ENCODE assay signal across 8 mouse cellular contexts in the genomic region with DNA sequence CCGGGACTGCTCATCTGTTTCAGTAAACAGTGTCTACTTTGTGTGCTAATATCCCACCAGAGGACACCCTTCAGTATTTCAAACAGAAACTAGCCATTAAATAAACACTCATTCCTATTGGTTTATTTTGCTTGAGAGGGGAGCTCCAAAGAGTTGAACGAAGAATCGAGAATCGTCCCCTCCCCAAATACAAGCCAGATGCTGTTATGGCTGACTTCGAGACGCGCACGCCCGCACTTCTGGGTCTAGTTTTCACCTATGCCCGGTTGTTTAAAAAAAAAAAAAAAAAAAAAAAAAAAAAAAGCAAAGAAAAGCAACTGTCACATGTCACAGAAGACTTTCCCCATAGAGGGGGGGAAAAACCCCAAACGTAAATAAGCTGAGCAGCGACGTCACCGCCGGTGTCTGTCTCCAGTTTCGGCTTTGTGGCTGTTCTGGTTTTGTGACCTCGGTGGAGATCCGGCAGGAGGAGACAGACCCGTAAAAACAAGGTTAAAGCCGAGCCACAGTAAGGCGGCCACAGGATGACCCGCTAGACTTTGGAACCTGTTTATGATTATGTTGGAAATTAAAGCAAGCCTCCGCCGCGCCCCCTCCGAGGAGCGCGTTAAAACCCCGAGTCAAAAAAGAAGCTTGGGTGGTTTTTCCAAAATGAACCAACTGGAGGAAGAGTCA. TPM values are rescaled to one million over a fixed set of nuclear protein-coding genes. Genes with fewer than 3 reads are reported as not detected.
DNase-seq lines count a peak whose midpoint lies in the region; ATAC-seq lines count a peak whose summit lies in the region.

No protein-coding gene starts in this region.

- H3K4me2 ChIP-seq in intestine, embryonic 14.5 days (ENCODE audit: low read length) = peak overlapping the region; percentile 99
- peak overlapping the region; percentile 97 for H3K4me2 ChIP-seq in neural tube, embryonic 14.5 days (ENCODE audit: low read depth, low read length)

- peak; percentile 56 for DNase-seq in gastrocnemius, adult 18-20 months (ENCODE audit: low spot score)
- no peak for DNase-seq in gastrocnemius, postnatal 14 days
- DNase-seq in adrenal gland, postnatal 14 days = peak; percentile 81
- DNase-seq in forelimb bud, embryonic 11.5 days (ENCODE audit: low read depth, low spot score) = peak; percentile 68
- peak; percentile 80 for DNase-seq in intestine, embryonic 14.5 days (ENCODE audit: low spot score)
- DNase-seq in lung, adult 18-20 months = peak; percentile 71 to 72
- DNase-seq in urinary bladder, postnatal 25 days (ENCODE audit: low spot score) = peak; percentile 43

- peaks cover 4% of the 10 kb centered on the region for H3K4me1 ChIP-seq in intestine, embryonic 14.5 days (replicated peaks; ENCODE audit: control insufficient read depth, insufficient read depth, low read length)
- H3K4me1 ChIP-seq in neural tube, embryonic 14.5 days (ENCODE audit: control insufficient read depth, insufficient read depth, low read length) = 0 out of 2 replicates have a peak, but pooled peaks cover 4% of the 10 kb centered on the region

- H3K9ac ChIP-seq in intestine, embryonic 14.5 days (ENCODE audit: low read length) = peak overlapping the region; percentile 92
- peak overlapping the region; percentile 59 for H3K9ac ChIP-seq in neural tube, embryonic 14.5 days (replicated peaks; ENCODE audit: low read depth, low read length)

- H3K27ac ChIP-seq in intestine, embryonic 14.5 days (ENCODE audit: low read depth) = peak overlapping the region; percentile 97
- H3K27ac ChIP-seq in neural tube, embryonic 14.5 days (ENCODE audit: low read depth, low read length) = peak overlapping the region; percentile 83

- H3K4me3 ChIP-seq in intestine, embryonic 14.5 days (ENCODE audit: low read depth, low read length) = peak overlapping the region; percentile 67
- peak overlapping the region; percentile 54 for H3K4me3 ChIP-seq in neural tube, embryonic 14.5 days (ENCODE audit: low read depth, low read length)

- ATAC-seq in intestine, embryonic 14.5 days (replicated peaks; ENCODE audit: low FRiP score, low TSS enrichment, low read depth) = 0 out of 2 replicates have a peak, but pooled peaks have one; percentile 7
- no peak for ATAC-seq in neural tube, embryonic 14.5 days (ENCODE audit: low read depth)

- no peaks in the 10 kb centered on the region for H3K36me3 ChIP-seq in intestine, embryonic 14.5 days (ENCODE audit: control insufficient read depth, insufficient read depth, low read length)
- H3K36me3 ChIP-seq in neural tube, embryonic 14.5 days (ENCODE audit: control insufficient read depth, insufficient read depth, low read length) = no peaks in the 10 kb centered on the region

- WGBS in intestine, embryonic 14.5 days = under 1% methylated on average over 29 of the region's 29 CpGs
- under 1% methylated on average over 29 of the region's 29 CpGs for WGBS in neural tube, embryonic 14.5 days

- no peaks in the 10 kb centered on the region for H3K9me3 ChIP-seq in intestine, embryonic 14.5 days (ENCODE audit: control insufficient read depth, low read length)
- H3K9me3 ChIP-seq in neural tube, embryonic 14.5 days (ENCODE audit: control insufficient read depth, low read length) = no peaks in the 10 kb centered on the region

- intact Hi-C loops in gastrocnemius, postnatal 14 days (cut with DNase I; ENCODE audit: low total_unique reads) = no loop called here

- H3K27me3 ChIP-seq in intestine, embryonic 14.5 days (replicated peaks; ENCODE audit: control insufficient read depth, insufficient read depth, low read length) = no peaks in the 10 kb centered on the region
- no peaks in the 10 kb centered on the region; the same call in 1 of the 2 replicates for H3K27me3 ChIP-seq in neural tube, embryonic 14.5 days (ENCODE audit: control insufficient read depth, insufficient read depth, low read length)

RNA-seq across cellular contexts. Expression of a gene that starts 1.2 kb away (rescaled TPM):
- total RNA-seq in gastrocnemius, adult 18-20 months (2021) = 1 to 10 TPM; 4.2 to 9.3 TPM
- total RNA-seq in gastrocnemius, postnatal 14 days (2021) = 1 to 10 TPM; 7.2 to 7.3 TPM
- total RNA-seq in adrenal gland, postnatal 14 days (2021) = 45.9 and 50.8 TPM in 2 replicates
- 56.1 and 58.4 TPM in 2 replicates for polyA plus RNA-seq in intestine, embryonic 14.5 days (2014; fragmentation: Nextera tagmentation; extraction: Ambion mirVana)
- polyA plus RNA-seq in neural tube, embryonic 14.5 days (2014; fragmentation: Nextera tagmentation; extraction: Ambion mirVana) = 10.9 and 13.2 TPM in 2 replicates
